Mouse (Mus musculus) ES-CJ7 (cell line): ENCODE data around the gene Smim4.

Experiments used
- DNase-seq: peaks from one replicate; pipeline ENCODE4 v3.0.0; 2011; ENCODE audit warnings: low read depth, low spot score

Smim4 gene

DNA sequence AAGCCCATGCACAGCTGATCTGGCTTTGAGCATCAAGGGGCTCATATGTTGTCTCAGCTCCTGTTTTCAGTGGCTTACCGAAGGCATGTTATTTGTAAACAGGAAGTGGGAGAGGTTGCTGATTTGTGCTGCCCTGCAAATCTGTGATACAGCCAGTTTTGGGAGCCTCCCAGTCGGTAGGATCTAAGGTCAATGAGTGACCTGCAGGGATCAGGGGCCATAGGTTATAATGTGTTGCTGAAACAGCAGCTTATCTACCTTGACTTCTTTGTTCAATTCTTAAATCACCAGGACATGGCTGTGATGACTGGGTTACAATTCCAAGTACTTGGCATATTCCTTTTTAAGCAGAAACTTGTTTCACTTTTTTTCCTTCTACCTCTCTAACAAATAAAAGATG lies 13.2 kb downstream of the Smim4 start:
- DNase-seq: no peak

GRCm38 (mm10) chr14:31114011-31114410 lies 14.7 kb downstream of the Smim4 start:
- DNase-seq: no peak

GRCm38 (mm10) chr14:31112187-31112586 lies 16.6 kb downstream of the Smim4 start:
- no peak for DNase-seq

GRCm38 (mm10) chr14:31110613-31111012 lies 18.1 kb downstream of the Smim4 start:
- DNase-seq: no peak

- DNase-seq: no peak
These were observed 23.6 kb downstream of the Smim4 start for GRCm38 (mm10) chr14:31105156-31105555.

DNA sequence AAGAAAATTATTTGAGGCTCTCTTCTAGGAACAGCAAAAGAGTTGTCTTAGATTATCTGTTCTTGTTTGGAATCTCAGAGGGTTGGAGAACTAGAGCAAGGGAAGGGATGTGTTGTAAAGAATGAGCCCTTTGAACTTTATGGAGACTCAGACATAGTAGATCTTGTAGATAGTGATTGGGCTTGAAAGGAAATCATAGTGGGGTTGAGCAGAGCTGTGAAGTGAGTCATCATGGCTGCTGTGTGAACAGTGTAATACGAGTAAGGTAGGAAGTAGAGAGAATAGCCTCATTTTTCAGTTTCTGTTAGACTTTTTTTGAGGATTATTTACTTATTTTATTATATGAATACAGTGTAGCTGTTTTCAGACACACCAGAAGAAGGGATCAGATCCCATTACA lies 38.8 kb downstream of the Smim4 start:
- DNase-seq: no peak

- DNase-seq: no peak
These were observed 40.2 kb downstream of the Smim4 start for GRCm38 (mm10) chr14:31088515-31088914.

DNA sequence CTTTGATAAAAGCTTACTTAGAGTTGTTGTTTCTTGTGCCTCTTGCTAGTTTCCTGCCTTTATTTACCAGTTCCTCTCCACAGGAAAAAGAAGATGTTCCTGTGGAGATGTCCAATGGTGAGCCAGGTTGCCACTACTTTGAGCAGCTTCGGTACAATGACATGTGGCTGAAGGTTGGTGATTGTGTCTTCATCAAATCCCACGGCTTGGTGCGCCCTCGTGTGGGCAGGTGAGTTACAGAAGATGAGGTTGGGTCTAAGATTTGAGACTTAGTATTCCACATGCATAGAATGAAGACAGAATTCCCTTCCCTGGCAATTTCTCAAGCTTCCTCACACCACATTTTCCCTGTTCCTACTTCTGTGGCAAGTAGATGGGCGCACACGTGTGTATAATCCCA lies 41.3 kb downstream of the Smim4 start:
- peak; percentile 71 for DNase-seq

DNA sequence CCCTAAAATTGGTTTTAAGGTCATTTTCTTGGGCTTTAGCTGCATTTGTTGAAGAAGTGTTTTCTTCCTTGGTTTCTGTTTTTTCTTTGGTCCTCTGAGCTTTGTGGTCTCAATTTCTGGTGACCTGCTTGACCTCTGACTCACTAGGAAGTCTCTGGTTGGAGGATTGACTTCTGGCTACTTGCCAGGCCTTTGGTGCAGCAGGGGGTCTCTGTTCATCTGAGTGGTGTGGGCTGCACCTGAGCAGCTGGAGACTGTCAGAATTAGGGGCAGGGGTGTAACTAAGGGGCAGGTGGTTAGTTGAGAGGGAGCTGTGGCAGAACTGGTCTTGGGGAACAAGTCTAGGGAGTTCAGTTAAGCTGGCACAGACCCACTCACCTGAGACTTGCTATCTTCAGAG lies 47.6 kb downstream of the Smim4 start:
- DNase-seq: peak; percentile 66

DNA sequence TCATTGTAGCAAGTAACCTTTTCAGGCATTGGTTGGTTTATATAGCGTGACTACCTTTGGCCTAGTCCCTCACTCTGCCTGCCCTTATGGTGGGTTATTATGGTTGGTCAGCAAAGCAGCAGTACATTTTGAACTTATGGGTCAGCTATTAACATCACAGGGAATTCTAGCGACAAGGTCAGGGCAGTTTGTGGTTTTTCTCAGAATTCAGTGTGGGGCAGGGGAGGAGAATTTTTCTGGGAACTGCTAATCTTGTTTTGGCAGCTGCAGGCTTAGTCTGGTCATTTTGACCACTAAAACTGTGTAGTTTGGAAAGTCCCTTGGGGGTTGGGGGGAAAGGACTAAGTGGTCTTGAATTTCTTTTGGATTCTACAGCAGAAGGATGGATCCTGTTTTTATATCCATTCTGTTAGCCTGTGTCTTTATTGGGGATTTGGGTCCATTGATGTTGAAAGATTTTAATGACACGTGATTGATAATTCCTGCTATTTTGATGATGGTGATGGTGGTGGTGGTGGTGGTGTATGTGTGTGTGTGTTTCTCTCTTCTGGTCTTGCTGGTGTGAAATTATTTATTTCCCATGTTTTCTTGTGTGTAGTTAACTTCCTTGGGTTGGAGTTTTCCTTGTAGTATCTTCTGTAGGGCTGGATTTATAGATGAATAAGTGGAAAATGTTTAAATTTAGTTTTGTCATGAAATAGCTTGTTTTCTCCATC lies 49.3 kb downstream of the Smim4 start:
- DNase-seq: no peak

DNA sequence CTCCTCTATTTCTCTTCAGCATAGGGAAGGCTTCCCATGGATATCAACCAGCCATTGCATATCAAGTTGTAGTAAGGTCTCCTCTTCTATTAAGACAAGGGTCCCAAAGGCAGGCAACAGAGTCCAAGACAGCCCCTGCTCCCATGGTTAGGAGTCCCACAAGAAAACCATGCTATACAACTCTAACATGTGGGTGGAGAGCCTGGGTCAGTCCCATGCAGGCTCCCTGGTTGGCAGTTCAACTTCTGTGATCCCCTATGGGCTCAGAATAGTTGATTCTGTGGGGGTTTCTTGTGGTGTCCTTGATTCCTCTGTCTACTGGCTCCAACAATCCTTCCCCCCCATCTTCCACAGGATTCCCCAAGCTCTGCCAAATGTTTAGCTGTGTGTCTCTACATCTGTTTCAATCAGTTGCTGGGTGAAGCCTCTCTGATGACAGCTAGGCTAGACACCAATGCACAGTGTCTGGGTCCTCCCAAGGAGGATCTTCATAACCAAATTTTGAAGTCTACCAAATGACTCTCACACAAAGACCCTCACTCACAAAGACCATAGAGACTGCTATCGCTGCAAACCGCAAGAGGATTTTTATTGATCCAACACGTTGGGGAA lies 50.1 kb downstream of the Smim4 start:
- no peak for DNase-seq

GRCm38 (mm10) chr14:31069086-31069733 lies 59.5 kb downstream of the Smim4 start:
- no peak for DNase-seq

GRCm38 (mm10) chr14:31062277-31062676 lies 66.5 kb downstream of the Smim4 start:
- DNase-seq: peak; percentile 48

DNA sequence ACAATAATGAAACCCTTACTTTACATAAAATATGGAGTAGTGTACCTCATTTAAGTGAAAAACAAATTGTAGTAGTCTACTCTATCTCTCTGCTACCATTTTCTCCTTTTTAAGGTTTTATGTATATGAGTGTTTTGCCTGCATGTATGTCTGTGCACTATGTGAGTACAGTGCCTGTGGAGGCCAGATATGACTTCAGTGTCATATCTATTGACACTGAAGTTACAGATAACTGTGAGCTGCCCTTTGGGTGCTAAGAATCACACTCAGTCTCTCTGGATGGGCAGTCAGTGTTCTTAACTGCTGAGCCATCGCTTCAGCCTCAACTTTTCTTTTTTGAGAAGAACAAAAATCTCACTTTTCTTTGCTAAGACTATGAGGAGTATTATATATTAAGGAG lies 82.9 kb downstream of the Smim4 start:
- DNase-seq: no peak

DNA sequence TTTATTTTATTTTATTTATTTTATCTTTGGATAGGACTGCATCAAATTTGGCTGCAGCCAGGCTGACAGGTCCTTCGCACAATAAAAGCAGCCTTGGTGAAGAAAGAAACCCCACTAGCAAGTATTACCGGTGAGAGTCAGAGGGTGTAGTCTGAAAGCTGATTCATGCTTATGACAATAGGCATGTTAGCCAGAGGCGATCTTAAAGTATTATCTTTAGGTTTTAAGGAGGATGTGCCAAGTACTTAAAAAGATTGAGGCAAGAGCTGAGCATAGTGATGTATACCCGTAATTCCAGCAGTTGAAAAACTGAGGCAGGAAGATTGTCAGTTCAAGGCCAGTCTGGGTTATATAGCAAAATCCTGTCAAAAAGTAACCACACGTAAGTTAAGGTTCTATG lies 83.5 kb downstream of the Smim4 start:
- no peak for DNase-seq
